Mouse (Mus musculus) 3T3-L1 (cell line): ENCODE data around the gene Lrrc41.

Experiments used
- DNase-seq: peaks from one replicate; pipeline ENCODE4 v3.0.0-alpha.2; 2015; ENCODE audit warnings: low read depth, low spot score

The Lrrc41 gene

DNA sequence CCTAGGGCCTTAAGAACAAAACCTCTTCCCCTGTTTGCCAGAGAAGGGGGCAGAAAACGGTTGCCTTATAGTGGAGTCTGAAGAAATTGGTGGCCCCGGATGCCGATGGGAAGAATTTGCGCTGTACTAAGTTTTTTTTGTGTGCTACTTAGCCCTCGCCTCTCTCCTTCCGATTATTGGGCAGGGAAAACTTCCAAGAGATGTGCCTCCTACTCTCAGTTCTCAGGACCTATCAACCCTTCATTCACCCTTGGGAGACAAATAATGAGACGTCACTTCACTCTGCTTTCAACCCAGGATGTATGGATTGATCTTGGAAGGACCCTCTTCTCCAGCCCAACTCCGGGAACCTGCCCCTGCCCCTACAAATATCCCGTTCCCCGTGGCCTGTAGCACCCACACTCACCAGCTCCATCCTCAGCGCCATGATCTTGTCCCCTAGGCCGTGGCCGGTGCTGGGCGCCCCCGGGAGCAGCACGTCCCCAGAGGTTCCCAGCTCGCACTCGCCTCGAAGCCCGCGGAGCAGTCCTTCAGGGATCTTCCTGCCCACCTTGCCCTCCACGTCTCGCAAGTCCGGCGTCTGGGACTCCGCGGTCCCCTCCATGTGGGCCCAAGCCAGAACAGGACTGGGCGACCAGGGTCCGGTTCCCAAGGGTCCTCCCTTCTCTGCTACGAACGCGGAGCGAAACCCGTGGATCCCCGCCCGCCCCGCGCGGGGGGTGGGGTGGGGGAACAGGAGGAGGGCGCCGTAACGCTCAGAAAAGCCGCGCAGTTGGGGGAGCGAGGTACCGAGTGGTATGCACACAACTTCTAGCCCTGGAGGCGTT lies 69.0 kb downstream of the Lrrc41 start:
- no peak for DNase-seq
